Mouse (Mus musculus) CD4-positive naive resting alpha-beta T cell, adult 76 days (primary cell): Measurements from ENCODE around the gene Ifnlr1. TPM values are rescaled to one million over a fixed set of nuclear protein-coding genes. Genes with fewer than 3 reads are reported as not detected.

ENCODE experiments used
- total RNA-seq: library from RNA; stranded (reverse); gene quantifications from one replicate; pipeline ENCODE4 v1.2.4, GENCODE M21; 2023

Ifnlr1 gene
- total RNA-seq = not detected

DNA sequence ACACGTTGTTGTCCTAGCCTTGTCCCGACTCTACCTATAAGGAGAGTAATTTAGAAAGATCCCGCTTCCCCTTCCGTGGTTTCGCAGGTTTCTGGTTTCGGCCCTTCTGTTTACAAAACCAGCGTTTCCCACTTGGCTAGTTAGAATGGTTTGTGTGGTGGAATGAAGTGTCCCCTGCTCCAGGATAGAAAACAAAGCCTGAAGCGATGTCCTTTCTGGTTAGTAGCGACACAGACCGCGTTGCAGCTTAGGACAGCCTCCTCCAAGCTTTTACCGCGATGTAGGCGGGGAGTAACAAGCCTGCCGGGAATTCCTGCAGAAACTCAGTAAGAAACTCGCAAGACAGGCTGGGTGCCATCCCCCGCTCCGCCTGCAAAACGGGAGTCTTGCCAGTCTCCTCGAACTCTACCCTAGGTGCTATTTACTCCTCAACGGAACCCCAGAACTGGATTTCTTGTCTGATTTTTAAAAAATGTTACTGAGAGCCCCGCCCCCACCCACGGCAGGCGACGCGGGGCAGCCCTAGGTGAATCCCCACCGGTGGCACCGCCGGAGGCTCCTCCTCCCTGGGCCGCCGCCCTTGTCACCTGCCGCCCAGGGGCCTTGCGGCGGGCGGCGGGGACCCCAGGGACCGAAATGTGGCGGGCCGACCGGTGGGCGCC, at the start of gene Ifnlr1:
TSS of gene Ifnlr1 (plus strand) at position 382 of the 662 bp plus-strand sequence.

DNA sequence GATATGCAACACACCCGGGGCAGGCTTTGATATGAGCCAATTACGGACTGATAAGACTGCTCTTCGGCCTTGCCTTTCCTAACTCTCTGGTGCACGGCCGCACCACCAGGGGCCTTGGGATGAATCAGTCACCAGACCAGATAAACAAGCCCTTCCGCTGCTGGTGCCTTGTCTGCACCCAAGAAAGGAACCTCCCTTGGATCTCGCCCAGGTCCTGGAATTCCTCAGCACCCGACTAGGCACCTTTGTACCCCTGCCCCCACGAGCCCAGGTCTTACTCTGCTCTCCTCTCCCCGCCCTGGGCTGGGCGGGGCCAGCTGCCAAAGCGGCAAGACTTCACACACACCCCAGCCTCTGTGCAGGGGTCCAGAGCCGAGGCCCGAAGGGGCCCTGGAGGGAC, 41.7 kb downstream of the Ifnlr1 start, which contains the start of gene Il22ra1:
TSS of gene Il22ra1 (plus strand) at position 356 of the 400 bp plus-strand sequence.

Other genes with a start within 250 kb of the Ifnlr1 start
- gene Stpg1, start 191.5 kb upstream of the Ifnlr1 start, total RNA-seq = not detected
- 54.1 TPM for gene Nipal3, start 191.2 kb upstream of the Ifnlr1 start, total RNA-seq
- not detected for gene Grhl3, start 112.7 kb upstream of the Ifnlr1 start, total RNA-seq
- gene Il22ra1, start 41.9 kb downstream of the Ifnlr1 start, total RNA-seq = not detected
- gene Myom3, start 73.4 kb downstream of the Ifnlr1 start, total RNA-seq = not detected
- 163 TPM for gene Srsf10, start 169.5 kb downstream of the Ifnlr1 start, total RNA-seq
- gene Pnrc2, start 187.6 kb downstream of the Ifnlr1 start, total RNA-seq = 85.2 TPM
- 20.3 TPM for gene Cnr2, start 209.1 kb downstream of the Ifnlr1 start, total RNA-seq
- gene Fuca1, start 234.4 kb downstream of the Ifnlr1 start, total RNA-seq = 49.2 TPM